Mouse (Mus musculus) MEL (cell line): ENCODE results near the gene Mfsd4a. TPM values are rescaled to one million over a fixed set of nuclear protein-coding genes. Genes with fewer than 3 reads are reported as not detected.

Experiments
- DNase-seq: peaks from one replicate; pipeline ENCODE4 v3.0.0; 2011; ENCODE audit warnings: low read depth, low spot score
- H3K27ac ChIP-seq: 2 replicates; pipeline ENCODE4 v1.5.1; 2012; ENCODE audit warnings: low read depth, mild to moderate bottlenecking, control low read depth, low read length, moderate library complexity; ENCODE audit not compliant: control insufficient read depth
- H3K27me3 ChIP-seq, 2 experiments: fragments of 150-350 bp in 1 of 2; sonication (generic) in 1 of 2; 2 replicates each; pipeline ENCODE4 v1.6.1; 2012; ENCODE audit warnings: low read length in 2 of 2, mild to moderate bottlenecking in 2 of 2, improper control_type of control experiment in 1 of 2, moderate library complexity in 1 of 2; ENCODE audit not compliant: insufficient read depth in 2 of 2, control insufficient read depth in 1 of 2
- H3K36me3 ChIP-seq, 2 experiments: 2 replicates each; pipeline ENCODE4 v1.6.1; 2012 to 2014; ENCODE audit warnings: low read length in 2 of 2, improper control_type of control experiment in 1 of 2, inconsistent platforms in 1 of 2, mild to moderate bottlenecking in 1 of 2; ENCODE audit not compliant: insufficient read depth in 2 of 2, control insufficient read depth in 1 of 2
- H3K4me1 ChIP-seq, 2 experiments: fragments of 150-350 bp in 1 of 2; sonication (generic) in 1 of 2; 2 replicates each; pipeline ENCODE4 v1.6.1; 2012; ENCODE audit warnings: low read length in 2 of 2, improper control_type of control experiment in 1 of 2, mild to moderate bottlenecking in 1 of 2; ENCODE audit not compliant: insufficient read depth in 2 of 2, control insufficient read depth in 1 of 2
- H3K4me3 ChIP-seq, 2 experiments: fragments of 150-350 bp in 1 of 2; sonication (generic) in 1 of 2; 2 replicates each; pipeline ENCODE4 v1.5.1; 2012; ENCODE audit warnings: low read depth in 2 of 2, low read length in 2 of 2, mild to moderate bottlenecking in 2 of 2, moderate library complexity in 2 of 2, control low read depth in 1 of 2, improper control_type of control experiment in 1 of 2; ENCODE audit not compliant: control insufficient read depth in 1 of 2, insufficient read depth in 1 of 2
- H3K79me2 ChIP-seq: 2 replicates; pipeline ENCODE4 v1.6.1; 2012; ENCODE audit warnings: mild to moderate bottlenecking, low read length, moderate library complexity; ENCODE audit not compliant: control insufficient read depth, poor library complexity, insufficient read depth
- H3K9ac ChIP-seq: 2 replicates; pipeline ENCODE4 v1.6.1; 2012; ENCODE audit warnings: low read depth, mild to moderate bottlenecking, control low read depth, low read length, moderate library complexity; ENCODE audit not compliant: control insufficient read depth, poor library complexity, severe bottlenecking
- H3K9me3 ChIP-seq: fragments of 150-350 bp; sonication (generic); replicated peaks from 2 replicates; pipeline ENCODE4 v1.6.1; 2012; ENCODE audit warnings: mild to moderate bottlenecking, low read length, improper control_type of control experiment, moderate library complexity; ENCODE audit not compliant: insufficient read depth
- BHLHE40 ChIP-seq: IDR thresholded peaks from 2 replicates; pipeline ENCODE4 v1.6.1; 2012; ENCODE audit warnings: low read depth, mild to moderate bottlenecking, inconsistent platforms, low read length, improper control_type of control experiment, borderline replicate concordance
- CHD1 ChIP-seq: IDR thresholded peaks from 2 replicates; pipeline ENCODE4 v1.6.1; 2012; ENCODE audit warnings: low read depth, mild to moderate bottlenecking, inconsistent platforms, low read length, improper control_type of control experiment
- CTCF ChIP-seq, 3 experiments: IDR thresholded peaks in 2 of 3; conservative IDR thresholded peaks in 1 of 3; 2 replicates each; pipeline ENCODE4 v1.5.1; 2011 to 2012; ENCODE audit warnings: low read length in 3 of 3, low read depth in 2 of 3, mild to moderate bottlenecking in 2 of 3, improper control_type of control experiment in 1 of 3, inconsistent platforms in 1 of 3, mixed read lengths in 1 of 3, moderate library complexity in 1 of 3; ENCODE audit not compliant: control insufficient read depth in 1 of 3, insufficient read depth in 1 of 3, poor library complexity in 1 of 3, severe bottlenecking in 1 of 3
- ELF1 ChIP-seq: IDR thresholded peaks from 2 replicates; pipeline ENCODE4 v1.6.1; 2014; ENCODE audit warnings: low read depth, mild to moderate bottlenecking, inconsistent platforms, low read length, improper control_type of control experiment, moderate library complexity
- EP300 ChIP-seq, 2 experiments: IDR thresholded peaks; 2 replicates each; pipeline ENCODE4 v1.6.1; 2011; ENCODE audit warnings: improper control_type of control experiment in 2 of 2, low read length in 2 of 2, low read depth in 1 of 2, mild to moderate bottlenecking in 1 of 2
- ETS1 ChIP-seq: IDR thresholded peaks from 2 replicates; pipeline ENCODE4 v1.6.1; 2012; ENCODE audit warnings: low read depth, mild to moderate bottlenecking, inconsistent platforms, low read length, improper control_type of control experiment, moderate library complexity
- GATA1 ChIP-seq: IDR thresholded peaks from 2 replicates; pipeline ENCODE4 v1.6.1; 2011; ENCODE audit warnings: low read depth, low read length, improper control_type of control experiment
- KAT2A ChIP-seq: conservative IDR thresholded peaks from 2 replicates; pipeline ENCODE4 v1.6.1; 2012; ENCODE audit warnings: low read depth, low read length, improper control_type of control experiment, inconsistent platforms
- MAFK ChIP-seq: IDR thresholded peaks from 2 replicates; pipeline ENCODE4 v1.6.1; 2011; ENCODE audit warnings: low read depth, mild to moderate bottlenecking, low read length, improper control_type of control experiment, borderline replicate concordance
- MAZ ChIP-seq: IDR thresholded peaks from 2 replicates; pipeline ENCODE4 v1.6.1; 2012; ENCODE audit warnings: low read depth, mild to moderate bottlenecking, inconsistent platforms, low read length, improper control_type of control experiment
- NELFE ChIP-seq: IDR thresholded peaks from 2 replicates; pipeline ENCODE4 v1.6.1; 2011; ENCODE audit warnings: low read depth, low read length, improper control_type of control experiment
- POLR2AphosphoS2 ChIP-seq: IDR thresholded peaks from 2 replicates; pipeline ENCODE4 v1.6.1; 2011; ENCODE audit warnings: low read length, improper control_type of control experiment
- RCOR1 ChIP-seq: IDR thresholded peaks from 2 replicates; pipeline ENCODE4 v1.6.1; 2012; ENCODE audit warnings: low read depth, mild to moderate bottlenecking, inconsistent platforms, low read length, improper control_type of control experiment
- SIN3A ChIP-seq: IDR thresholded peaks from 2 replicates; pipeline ENCODE4 v1.6.1; 2012; ENCODE audit warnings: low read length, improper control_type of control experiment, inconsistent platforms
- SMC3 ChIP-seq: IDR thresholded peaks from 2 replicates; pipeline ENCODE4 v1.6.1; 2011; ENCODE audit warnings: low read depth, low read length, improper control_type of control experiment
- ZKSCAN1 ChIP-seq: IDR thresholded peaks from 2 replicates; pipeline ENCODE4 v1.6.1; 2012; ENCODE audit warnings: low read depth, mild to moderate bottlenecking, inconsistent platforms, low read length, improper control_type of control experiment, moderate library complexity
- polyA plus RNA-seq, 2 experiments: library from polyadenylated mRNA; stranded (reverse) in 1 of 2; unstranded in 1 of 2; fragments of >175 nt in 1 of 2; fragments of >200 nt in 1 of 2; gene quantifications; 2 replicates each; pipeline versions ENCODE4 v1.2.1 to v1.2.4; 2012; ENCODE audit warnings: low replicate concordance in 2 of 2, low read depth in 1 of 2; ENCODE audit not compliant: insufficient read length in 2 of 2, insufficient read depth in 1 of 2, missing spikeins in 1 of 2
- total RNA-seq: library from RNA; depleted of rRNA; stranded (reverse); fragments of 300-350 nt; gene quantifications from 2 replicates; pipeline ENCODE4 v1.2.3, GENCODE M21; 2012

Gene Mfsd4a
- total and polyA plus RNA-seq, 3 experiments: 3.6 to 15.5 TPM; not detected in 1

DNA sequence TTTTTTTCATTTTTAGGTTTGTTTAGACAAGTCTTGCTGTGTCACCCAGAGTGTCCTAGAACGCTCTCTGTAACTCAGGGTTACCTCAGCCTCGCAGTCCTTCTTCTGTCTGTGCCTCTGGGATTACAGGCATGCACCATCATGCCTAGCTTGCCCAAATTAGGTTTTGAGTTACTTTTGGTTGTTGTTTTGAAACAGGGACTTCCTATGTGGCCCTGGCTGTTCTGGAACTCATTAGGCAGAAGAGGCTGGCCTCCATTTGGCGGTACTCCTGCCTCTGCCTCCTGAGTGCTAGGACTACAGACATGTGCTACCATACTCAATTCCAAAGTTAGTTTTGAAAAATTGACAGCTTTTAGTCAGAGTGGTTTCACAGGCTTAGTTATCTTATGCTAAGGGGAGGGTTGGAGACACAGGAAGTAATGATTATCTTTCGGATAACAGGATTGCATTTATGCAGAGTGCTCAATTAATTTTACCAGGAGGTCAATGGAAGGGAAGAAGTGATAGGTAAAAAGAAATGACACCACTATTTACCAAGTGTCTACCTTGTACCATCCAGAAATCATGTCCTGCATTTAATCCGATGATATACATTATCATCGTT is 63.2 kb downstream of the Mfsd4a start:
- Histone ChIP-seq H3K36me3 (peaks cover 0 to 44% of the 10 kb centered on the region in 2 experiments; a peak in 2 of 4 replicates), H3K27ac (peak overlapping the region; percentile 29)

DNA sequence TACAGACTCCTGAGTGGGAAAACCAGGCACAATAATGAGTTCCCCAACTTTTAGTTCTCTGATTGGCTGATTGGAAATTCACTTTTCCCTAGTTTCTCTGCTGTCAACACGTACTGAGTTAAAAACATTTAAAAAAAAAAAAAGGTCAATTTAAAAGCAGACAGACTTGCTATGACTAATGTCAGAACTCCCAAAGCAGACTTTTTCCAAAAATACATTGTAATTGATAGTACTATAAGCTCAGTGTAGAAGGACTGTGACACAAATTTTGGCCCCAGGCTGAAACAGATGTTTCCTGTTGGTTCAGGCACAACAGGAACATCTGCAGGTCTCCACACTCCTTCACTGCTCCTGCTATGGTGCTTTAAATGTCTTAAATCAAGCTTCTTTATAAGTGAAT is 64.0 kb downstream of the Mfsd4a start:
- no peak overlapping the region for H3K9ac ChIP-seq
- no peak overlapping the region for H3K27ac ChIP-seq
- no peak overlapping the region for H3K4me3 ChIP-seq
- no peaks in the 10 kb centered on the region for H3K9me3 ChIP-seq
- peaks cover 12% of the 10 kb centered on the region for H3K79me2 ChIP-seq
- no peak for DNase-seq
- peak; percentile 34; the same call in 1 of the 2 replicates for TF ChIP-seq ETS1
- TF ChIP-seq ELF1: no peak
- H3K27me3 ChIP-seq: no peaks in the 10 kb centered on the region
- peaks cover 23 to 27% of the 10 kb centered on the region in 2 experiments for H3K4me1 ChIP-seq
- peaks cover 0 to 39% of the 10 kb centered on the region in 2 experiments; a peak in 2 of 4 replicates for H3K36me3 ChIP-seq

More for the DNA sequence above, 63.2 kb downstream of the Mfsd4a start:
- Histone ChIP-seq H3K9ac (no peak overlapping the region), H3K27me3 (no peaks in the 10 kb centered on the region), H3K4me1 (peaks cover 27 to 28% of the 10 kb centered on the region in 2 experiments), H3K4me3 (no peak overlapping the region), H3K79me2 (peaks cover 20% of the 10 kb centered on the region), H3K9me3 (no peaks in the 10 kb centered on the region)
- DNase-seq: no peak
- TF ChIP-seq SIN3A: no peak
- TF ChIP-seq EP300 (IDR thresholded peaks at IDR 0.05; ENCODE audit: low read depth in 1 of 2, low read length in 2 of 2): peak; percentile 23 to 31; a peak in 1 of 4 replicates
- no peak for TF ChIP-seq ZKSCAN1
- peak; percentile 50; the same call in 1 of the 2 replicates for TF ChIP-seq GATA1
- TF ChIP-seq MAZ: no peak
- TF ChIP-seq ELF1: no peak
- no peak for TF ChIP-seq MAFK
- 0 out of 2 replicates have a peak, but pooled peaks have one; percentile 9 for TF ChIP-seq ETS1
- TF ChIP-seq NELFE: no peak
- TF ChIP-seq POLR2AphosphoS2: no peak
- no peak for TF ChIP-seq CTCF (IDR thresholded peaks at IDR 0.05 in 2 of 3, conservative IDR thresholded peaks at IDR 0.05 in 1 of 3; ENCODE audit: control insufficient read depth in 1 of 3, insufficient read depth in 1 of 3, low read depth in 2 of 3, low read length in 3 of 3, poor library complexity in 1 of 3, severe bottlenecking in 1 of 3)
- no peak for TF ChIP-seq CHD1

DNA sequence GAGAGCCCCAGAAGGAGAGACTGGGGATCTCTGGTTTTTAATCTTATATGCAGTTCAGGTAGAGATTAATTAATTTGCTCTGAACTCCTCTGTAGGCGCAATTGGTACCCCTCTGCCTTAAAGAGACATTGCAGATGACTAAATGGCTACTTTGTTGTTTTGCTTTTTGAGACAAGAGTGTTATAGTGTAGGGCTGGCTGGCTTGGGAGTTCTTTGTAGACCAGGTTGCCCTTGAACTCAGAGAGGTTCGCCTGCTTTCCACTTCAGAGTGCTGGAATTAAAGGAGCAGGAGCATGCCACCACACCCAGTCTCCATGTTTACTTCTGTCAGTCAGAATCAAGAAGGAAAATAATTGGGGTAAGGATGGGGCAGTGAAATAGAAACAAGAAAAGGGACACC is 64.8 kb downstream of the Mfsd4a start:
- no peaks in the 10 kb centered on the region for H3K27me3 ChIP-seq
- DNase-seq: no peak
- no peaks in the 10 kb centered on the region for H3K9me3 ChIP-seq
- H3K36me3 ChIP-seq: peaks cover 0 to 39% of the 10 kb centered on the region in 2 experiments; a peak in 2 of 4 replicates
- H3K9ac ChIP-seq: no peak overlapping the region
- TF ChIP-seq RCOR1 (no peak), SMC3 (no peak), BHLHE40 (no peak), KAT2A (no peak), GATA1 (no peak), ELF1 (no peak), EP300 (IDR thresholded peaks at IDR 0.05; ENCODE audit: low read depth in 1 of 2, low read length in 2 of 2) (no peak), POLR2AphosphoS2 (no peak)
- peaks cover 23 to 27% of the 10 kb centered on the region in 2 experiments for H3K4me1 ChIP-seq
- no peak overlapping the region for H3K4me3 ChIP-seq
- peaks cover 6% of the 10 kb centered on the region; the same call in 1 of the 2 replicates for H3K79me2 ChIP-seq
- H3K27ac ChIP-seq: no peak overlapping the region
